Mouse (Mus musculus) embryonic facial prominence, embryonic 11.5 days (tissue): Measurements from ENCODE around the gene Zfp146. TPM values are rescaled to one million over a fixed set of nuclear protein-coding genes. Genes with fewer than 3 reads are reported as not detected.
"Not testable (repeated sequence)": the region's sequence is repeated elsewhere in the genome, so short reads cannot be mapped to it uniquely, and the experiment has no call there.

Experiments used
- ATAC-seq: fragments of 200-750 bp; cut with Nextera tagmentation; replicated peaks from 2 replicates; pipeline ENCODE4 v1.8.0; 2017; ENCODE audit warnings: low read depth; ENCODE audit not compliant: insufficient number of reproducible peaks, low FRiP score, low TSS enrichment
- DNase-seq: peaks from one replicate; pipeline ENCODE4 v3.0.0-alpha.2; 2015; ENCODE audit warnings: low spot score
- H3K27ac ChIP-seq: fragments of 300-500 bp; sonication (generic); replicated peaks from 2 replicates; pipeline ENCODE4 v1.5.1; 2014; ENCODE audit warnings: mild to moderate bottlenecking, low read depth, low read length, control low read depth
- H3K27me3 ChIP-seq: fragments of 300-500 bp; sonication (generic); 2 replicates; pipeline ENCODE4 v1.6.1; 2014; ENCODE audit warnings: mild to moderate bottlenecking, low read length, moderate library complexity, mixed read lengths; ENCODE audit not compliant: control insufficient read depth, insufficient read depth
- H3K36me3 ChIP-seq: fragments of 300-500 bp; sonication (generic); replicated peaks from 2 replicates; pipeline ENCODE4 v1.6.1; 2014; ENCODE audit warnings: low read depth, mild to moderate bottlenecking, low read length, moderate library complexity, mixed read lengths; ENCODE audit not compliant: control insufficient read depth, insufficient read depth
- H3K4me1 ChIP-seq: fragments of 300-500 bp; sonication (generic); 2 replicates; pipeline ENCODE4 v1.6.1; 2014; ENCODE audit warnings: low read length, mixed read lengths; ENCODE audit not compliant: control insufficient read depth, insufficient read depth
- H3K4me2 ChIP-seq: fragments of 300-500 bp; sonication (generic); 2 replicates; pipeline ENCODE4 v1.6.1; 2014; ENCODE audit warnings: low read depth, mild to moderate bottlenecking, control low read depth, low read length, moderate library complexity
- H3K4me3 ChIP-seq: fragments of 300-500 bp; sonication (generic); 2 replicates; pipeline ENCODE4 v1.5.1; 2014; ENCODE audit warnings: low read depth, low read length, control low read depth
- H3K9ac ChIP-seq: fragments of 300-500 bp; sonication (generic); replicated peaks from 2 replicates; pipeline ENCODE4 v1.6.1; 2014; ENCODE audit warnings: mild to moderate bottlenecking, control low read depth, low read length
- H3K9me3 ChIP-seq: fragments of 300-500 bp; sonication (generic); replicated peaks from 2 replicates; pipeline ENCODE4 v1.6.1; 2016; ENCODE audit warnings: mild to moderate bottlenecking, low read length, inconsistent platforms, mixed read lengths; ENCODE audit not compliant: control insufficient read depth
- WGBS: fragments of 180-500 bp; shearing (Covaris S2); extraction: QIAGEN DNeasy Blood & Tissue Kit; methylation state at CpG from one replicate; pipeline ENCODE4 v1.1.7; 2014; 5-methylcytosine and 5-hydroxymethylcytosine counted together
- polyA plus RNA-seq: library from polyadenylated mRNA; unstranded; fragments of >200 nt; fragmentation: Nextera tagmentation; extraction: Ambion mirVana; gene quantifications from 2 replicates; pipeline ENCODE4 v1.2.1, GENCODE M21; 2014

The Zfp146 gene
- polyA plus RNA-seq: 19.8 and 23.0 TPM in 2 replicates

DNA sequence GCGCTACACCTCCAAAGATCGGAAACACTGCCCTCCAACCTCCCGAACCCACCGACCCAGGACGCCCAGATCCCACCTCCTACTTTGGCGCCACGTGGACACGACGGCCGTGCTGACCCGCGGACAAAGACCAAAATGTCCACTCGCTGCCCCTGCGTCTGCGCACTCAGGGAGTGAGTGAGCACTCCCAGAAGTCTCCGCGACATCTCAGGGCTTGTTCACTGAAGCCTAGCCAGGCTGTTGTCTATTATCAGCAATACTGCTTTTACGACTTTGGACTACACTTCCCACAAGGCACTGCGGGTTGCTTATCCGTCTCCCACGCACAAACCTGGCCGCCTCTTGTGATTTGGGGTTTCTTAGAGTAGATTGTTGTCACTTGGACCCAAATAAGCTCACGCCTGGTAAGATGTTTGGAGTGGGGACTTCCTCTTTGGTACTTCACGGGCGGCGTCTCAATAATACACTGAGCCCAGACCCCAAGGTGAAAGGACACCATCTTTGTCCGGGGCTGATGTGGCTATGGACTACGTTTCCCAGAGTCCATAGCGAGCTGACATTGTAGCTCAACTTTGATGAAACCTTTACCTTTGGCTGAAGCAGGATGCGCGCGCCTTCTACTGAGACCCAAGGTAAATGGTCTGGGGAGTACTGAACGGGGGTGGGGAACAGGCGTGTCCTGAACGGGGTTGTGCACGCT lies at the start of gene Zfp146:
Zfp146 (minus strand) TSS at position 168 of the 700 bp plus-strand sequence.
- DNase-seq (peak; percentile 98), ATAC-seq (peak; percentile 93)
- peak within 1 kb of the TSS; percentile 44 for H3K4me2 ChIP-seq
- under 1% methylated on average over 36 of the region's 36 CpGs for WGBS
- H3K4me3 ChIP-seq: peak within 1 kb of the TSS; percentile 68
- H3K9me3 ChIP-seq: peaks cover 10% of the 10 kb centered on the region
- no peaks in the 10 kb centered on the region for H3K4me1 ChIP-seq
- H3K9ac ChIP-seq: peak within 1 kb of the TSS; percentile 83
- H3K36me3 ChIP-seq: peaks cover 13% of the 10 kb centered on the region
- no peaks in the 10 kb centered on the region for H3K27me3 ChIP-seq
- H3K27ac ChIP-seq: peak within 1 kb of the TSS; percentile 73

DNA sequence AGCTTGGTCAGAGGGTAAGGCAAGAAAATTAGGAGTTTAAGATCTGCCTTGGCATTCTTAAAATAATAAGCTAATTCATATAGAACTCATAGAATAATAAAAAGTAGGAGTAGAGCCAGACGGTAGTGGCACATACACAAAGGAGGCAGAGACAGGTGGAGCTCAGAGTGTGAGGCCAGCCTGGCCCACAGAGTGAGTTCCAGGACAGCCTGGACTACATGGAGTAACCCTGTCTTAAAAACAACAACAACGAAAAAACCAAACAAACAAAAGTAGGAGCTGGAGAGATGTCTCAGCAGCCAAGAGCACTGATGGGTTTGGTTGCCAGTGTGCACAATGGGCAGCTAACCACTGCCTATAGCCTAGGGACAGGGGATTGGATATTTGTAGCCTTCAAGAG lies 47.7 kb upstream of the Zfp146 start:
- no peaks in the 10 kb centered on the region for H3K36me3 ChIP-seq
- H3K27ac ChIP-seq: no peak overlapping the region
- no peaks in the 10 kb centered on the region for H3K9me3 ChIP-seq
- H3K4me3 ChIP-seq: no peak overlapping the region
- H3K4me2 ChIP-seq: no peak overlapping the region
- WGBS: 74% methylated on average over 2 of the region's 2 CpGs
- no peak for DNase-seq
- 0 out of 2 replicates have a peak, but pooled peaks have one; percentile 55 for ATAC-seq
- H3K4me1 ChIP-seq: 0 out of 2 replicates have a peak, but pooled peaks cover 2% of the 10 kb centered on the region
- H3K27me3 ChIP-seq: no peaks in the 10 kb centered on the region
- no peak overlapping the region for H3K9ac ChIP-seq

DNA sequence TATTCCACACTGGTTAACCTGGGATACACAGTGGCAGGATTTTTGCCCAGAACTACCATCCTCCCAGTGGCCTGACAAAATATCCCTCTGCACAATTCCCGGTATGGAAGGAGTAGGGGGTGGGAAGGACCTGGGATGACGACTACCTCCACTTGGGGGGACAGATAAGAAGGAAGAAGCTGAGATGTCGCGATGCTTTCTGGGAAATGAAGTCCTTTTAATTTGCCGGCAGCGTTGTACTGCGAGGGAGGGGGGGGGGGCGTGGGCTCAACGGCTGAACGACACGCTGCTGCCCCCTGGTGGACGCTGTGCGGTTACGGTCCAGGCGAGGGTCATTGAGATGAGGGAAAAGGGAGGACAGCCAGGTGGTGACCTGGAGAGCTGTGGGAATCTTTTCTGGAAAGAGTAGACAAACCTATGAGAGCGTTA lies 47.2 kb upstream of the Zfp146 start:
- peak; percentile 61 for ATAC-seq
- peak overlapping the region; percentile 32; the same call in 1 of the 2 replicates for H3K9ac ChIP-seq
- WGBS: under 1% methylated on average over 16 of the region's 16 CpGs
- peak; percentile 95 for DNase-seq
- no peak overlapping the region for H3K4me3 ChIP-seq
- 0 out of 2 replicates have a peak, but pooled peaks cover 2% of the 10 kb centered on the region for H3K4me1 ChIP-seq
- H3K27ac ChIP-seq: no peak overlapping the region
- no peaks in the 10 kb centered on the region for H3K36me3 ChIP-seq
- H3K9me3 ChIP-seq: no peaks in the 10 kb centered on the region
- peak overlapping the region; percentile 23 for H3K4me2 ChIP-seq
- H3K27me3 ChIP-seq: no peaks in the 10 kb centered on the region

DNA sequence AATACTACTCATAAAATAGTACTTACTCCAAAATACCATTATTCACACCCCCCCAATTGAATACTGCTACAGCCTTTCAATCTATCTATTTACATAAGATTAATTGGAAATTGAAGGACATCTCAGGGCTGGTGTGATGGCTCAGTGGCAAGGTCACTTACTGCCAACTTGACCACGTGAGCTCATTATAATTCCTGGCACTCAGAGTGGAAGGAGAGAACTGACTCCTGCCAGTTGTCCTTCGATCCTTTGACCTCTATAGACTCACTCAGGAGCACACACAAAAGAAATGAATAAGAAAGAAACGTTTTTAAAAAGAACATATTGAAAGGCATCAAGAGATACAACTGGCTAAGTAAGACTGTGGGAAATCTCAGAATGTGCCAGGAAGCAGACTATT lies 46.3 kb upstream of the Zfp146 start:
- Histone ChIP-seq H3K36me3 (no peaks in the 10 kb centered on the region), H3K4me3 (no peak overlapping the region), H3K27me3 (no peaks in the 10 kb centered on the region), H3K27ac (no peak overlapping the region), H3K9ac (no peak overlapping the region), H3K4me1 (0 out of 2 replicates have a peak, but pooled peaks cover 2% of the 10 kb centered on the region), H3K4me2 (no peak overlapping the region), H3K9me3 (no peaks in the 10 kb centered on the region)
- no peak for DNase-seq
- WGBS: 82% methylated on average over 3 of the region's 3 CpGs
- ATAC-seq: no peak

DNA sequence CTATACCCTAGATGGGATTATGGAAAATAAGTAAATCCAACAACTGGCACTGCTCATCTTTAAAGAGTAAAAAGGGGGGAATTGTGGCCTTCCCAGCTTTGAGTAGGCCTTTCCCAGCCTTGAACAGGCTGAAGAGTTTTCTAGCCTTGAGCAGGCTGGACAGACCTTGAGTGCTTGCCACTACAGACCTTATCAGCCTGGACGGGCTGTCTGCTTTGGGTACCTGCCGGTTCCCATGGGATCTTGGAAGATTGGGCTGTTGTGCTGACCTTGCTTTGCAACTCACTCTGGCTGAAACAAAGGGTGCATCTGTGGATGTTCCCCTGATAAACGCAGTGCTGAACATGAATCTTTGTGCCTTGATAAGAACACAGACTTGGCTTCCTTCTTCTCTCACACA lies 44.3 kb upstream of the Zfp146 start:
- 96% methylated on average over 3 of the region's 3 CpGs for WGBS
- H3K9me3 ChIP-seq: no peaks in the 10 kb centered on the region
- H3K4me2 ChIP-seq: no peak overlapping the region
- no peaks in the 10 kb centered on the region for H3K36me3 ChIP-seq
- H3K9ac ChIP-seq: no peak overlapping the region
- H3K4me1 ChIP-seq: 0 out of 2 replicates have a peak, but pooled peaks cover under 1% of the 10 kb centered on the region
- H3K27ac ChIP-seq: no peak overlapping the region
- no peaks in the 10 kb centered on the region for H3K27me3 ChIP-seq
- ATAC-seq (no peak), DNase-seq (no peak)
- H3K4me3 ChIP-seq: no peak overlapping the region

DNA sequence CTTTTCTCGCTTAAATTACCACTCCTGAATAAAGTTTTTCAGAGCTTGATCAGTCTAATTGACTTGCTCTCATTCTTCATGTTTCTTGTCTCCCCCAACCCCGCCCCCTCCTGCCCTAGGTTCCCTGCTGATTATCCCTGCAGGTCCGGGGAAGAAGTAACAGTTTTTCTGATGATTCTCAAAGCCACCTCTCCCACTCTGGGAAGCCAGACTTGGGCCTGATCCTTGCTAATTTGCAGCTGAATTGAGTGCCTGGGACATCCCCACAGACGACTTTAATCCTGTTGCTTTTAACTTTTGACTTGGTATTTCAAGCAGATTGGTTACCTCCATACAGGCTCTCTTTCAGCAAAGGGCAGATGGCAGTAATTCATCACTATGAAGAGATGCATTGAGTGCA lies 41.5 kb upstream of the Zfp146 start:
- DNase-seq (no peak), ATAC-seq (no peak)
- Histone ChIP-seq H3K9me3 (no peaks in the 10 kb centered on the region), H3K4me3 (no peak overlapping the region), H3K27me3 (no peaks in the 10 kb centered on the region), H3K4me2 (no peak overlapping the region), H3K36me3 (no peaks in the 10 kb centered on the region), H3K4me1 (no peaks in the 10 kb centered on the region), H3K9ac (no peak overlapping the region), H3K27ac (no peak overlapping the region)
- WGBS: 24% methylated on average over 4 of the region's 4 CpGs

DNA sequence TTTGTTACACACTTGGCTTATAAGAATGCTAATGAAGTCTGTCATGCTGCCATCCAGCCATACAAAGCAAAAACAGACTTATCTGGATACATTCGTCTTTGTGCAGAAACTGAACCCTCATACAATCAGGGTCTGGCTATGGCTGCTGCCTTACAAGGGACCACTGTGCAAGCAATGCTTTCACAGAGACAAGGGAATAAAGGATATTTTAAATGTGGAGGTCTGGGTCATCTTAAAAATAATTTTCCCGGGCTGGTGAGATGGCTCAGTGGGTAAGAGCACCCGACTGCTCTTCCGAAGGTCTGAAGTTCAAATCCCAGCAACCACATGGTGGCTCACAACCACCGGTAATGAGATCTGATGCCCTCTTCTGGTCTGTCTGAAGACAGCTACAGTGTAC lies 36.8 kb upstream of the Zfp146 start:
- not testable (repeated sequence) for H3K4me2 ChIP-seq, H3K9ac ChIP-seq, H3K4me3 ChIP-seq, H3K27me3 ChIP-seq, H3K4me1 ChIP-seq, H3K27ac ChIP-seq, H3K9me3 ChIP-seq, ATAC-seq, DNase-seq, H3K36me3 ChIP-seq
- 58% methylated on average over 5 of the region's 5 CpGs for WGBS

DNA sequence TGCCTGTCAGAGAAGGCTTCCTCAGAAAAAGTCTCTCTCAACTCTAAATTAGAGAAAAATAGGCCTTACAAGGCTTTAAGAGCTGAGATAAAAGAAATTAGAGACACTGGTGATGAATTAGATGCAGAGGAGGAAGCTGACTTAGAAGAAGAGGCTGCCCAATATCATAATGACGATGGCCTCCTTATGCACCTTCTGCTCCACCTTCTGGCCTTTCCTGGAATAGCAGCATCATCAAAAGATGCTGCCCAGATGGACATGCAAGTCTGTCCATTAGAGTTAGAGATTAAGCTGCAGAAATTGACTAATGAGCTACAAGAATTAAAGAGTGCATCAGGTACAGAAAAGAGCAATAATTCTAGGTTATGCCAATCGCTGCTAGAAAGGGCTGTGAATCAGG lies 35.8 kb upstream of the Zfp146 start:
- H3K9me3 ChIP-seq: no peaks in the 10 kb centered on the region
- 6% methylated on average over 2 of the region's 2 CpGs for WGBS
- DNase-seq (peak; percentile 70), ATAC-seq (no peak)
- H3K4me1 ChIP-seq: no peaks in the 10 kb centered on the region
- H3K27ac ChIP-seq: no peak overlapping the region
- no peak overlapping the region for H3K4me2 ChIP-seq
- H3K4me3 ChIP-seq: no peak overlapping the region
- no peaks in the 10 kb centered on the region for H3K36me3 ChIP-seq
- no peak overlapping the region for H3K9ac ChIP-seq
- H3K27me3 ChIP-seq: no peaks in the 10 kb centered on the region
